Mouse (Mus musculus) layer of hippocampus, postnatal 25 days (tissue): ENCODE data around the gene Shisal2a. TPM values are rescaled to one million over a fixed set of nuclear protein-coding genes. Genes with fewer than 3 reads are reported as not detected.

Experiments
- DNase-seq, 2 experiments: peaks; one replicate each; pipeline ENCODE4 v3.0.0; 2022; ENCODE audit warnings: mixed read lengths in 2 of 2, low spot score in 1 of 2; ENCODE audit errors: extremely low spot score in 1 of 2
- total RNA-seq, 2 experiments: library from RNA; stranded (reverse); gene quantifications; 2 replicates each; pipeline ENCODE4 v1.2.3; 2021

Shisal2a gene
- total RNA-seq, result not detected

DNA sequence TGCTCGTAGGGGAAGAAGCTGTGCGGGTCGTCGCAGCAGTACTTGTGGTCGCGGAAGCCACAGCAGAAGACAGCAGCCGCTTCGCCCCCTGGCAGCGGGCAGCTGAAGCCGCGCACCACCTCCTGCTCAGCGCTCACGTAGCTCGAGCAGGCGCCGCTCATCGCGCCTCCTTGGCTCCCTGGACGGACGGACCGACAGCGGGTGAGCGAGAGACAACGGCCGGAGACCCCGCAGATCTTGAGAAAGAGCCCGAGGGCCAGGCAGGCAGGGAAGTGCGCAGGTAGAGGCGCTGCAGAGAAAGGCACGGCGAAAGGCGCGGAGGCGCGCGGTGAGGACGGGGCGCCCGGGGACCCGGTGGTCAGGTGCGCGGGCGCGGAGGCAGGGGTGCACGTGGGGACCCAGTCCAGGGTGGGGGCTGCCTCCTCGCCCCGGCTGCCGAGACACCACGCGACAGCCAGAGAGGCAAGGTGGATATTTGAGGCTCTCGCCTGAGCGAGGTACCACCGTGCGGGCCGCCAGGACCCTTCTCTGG, at the start of gene Shisal2a:
Gene Shisal2a, minus strand, starts transcription at position 167 of the 532 bp plus-strand sequence.
- no peak for DNase-seq

GRCm38 (mm10) chr4:108431561-108431936, 48.4 kb upstream of the Shisal2a start:
- DNase-seq, result no peak

GRCm38 (mm10) chr4:108430656-108431560, 47.8 kb upstream of the Shisal2a start:
- no peak for DNase-seq

GRCm38 (mm10) chr4:108428341-108428721, 45.2 kb upstream of the Shisal2a start:
- no peak for DNase-seq

DNA sequence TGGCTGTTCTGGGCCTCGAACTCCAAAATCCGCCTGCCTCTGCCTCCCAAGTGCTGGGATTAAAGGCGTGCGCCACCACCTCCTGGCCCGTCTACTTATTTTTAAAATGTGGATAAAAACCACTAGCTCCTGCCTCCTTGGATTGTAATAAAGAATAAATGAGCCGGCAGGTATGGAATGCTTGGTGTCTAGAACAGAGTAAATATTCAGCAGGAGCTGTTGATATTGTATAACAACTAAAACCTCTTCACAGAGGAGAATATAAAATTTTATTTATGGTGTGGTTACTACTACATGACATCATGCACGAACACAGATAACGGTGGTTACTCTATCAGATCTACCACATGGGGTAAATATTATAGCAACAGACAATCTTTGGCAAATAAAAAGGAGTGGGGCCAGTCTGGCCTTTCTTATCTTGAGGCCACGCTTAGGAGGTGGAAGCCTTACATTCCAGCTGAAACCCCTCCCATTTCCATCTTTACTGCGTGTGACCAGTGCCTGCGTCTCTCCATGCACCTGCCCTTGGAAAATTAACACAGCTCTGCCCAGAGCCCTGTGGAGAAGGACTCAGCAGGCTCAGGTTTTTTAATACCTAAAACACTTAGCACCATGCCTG, 44.7 kb upstream of the Shisal2a start:
- no peak for DNase-seq

- DNase-seq, result no peak
These were observed 41.4 kb upstream of the Shisal2a start for GRCm38 (mm10) chr4:108424587-108424986.

GRCm38 (mm10) chr4:108407621-108408020, 24.5 kb upstream of the Shisal2a start:
- no peak for DNase-seq

DNA sequence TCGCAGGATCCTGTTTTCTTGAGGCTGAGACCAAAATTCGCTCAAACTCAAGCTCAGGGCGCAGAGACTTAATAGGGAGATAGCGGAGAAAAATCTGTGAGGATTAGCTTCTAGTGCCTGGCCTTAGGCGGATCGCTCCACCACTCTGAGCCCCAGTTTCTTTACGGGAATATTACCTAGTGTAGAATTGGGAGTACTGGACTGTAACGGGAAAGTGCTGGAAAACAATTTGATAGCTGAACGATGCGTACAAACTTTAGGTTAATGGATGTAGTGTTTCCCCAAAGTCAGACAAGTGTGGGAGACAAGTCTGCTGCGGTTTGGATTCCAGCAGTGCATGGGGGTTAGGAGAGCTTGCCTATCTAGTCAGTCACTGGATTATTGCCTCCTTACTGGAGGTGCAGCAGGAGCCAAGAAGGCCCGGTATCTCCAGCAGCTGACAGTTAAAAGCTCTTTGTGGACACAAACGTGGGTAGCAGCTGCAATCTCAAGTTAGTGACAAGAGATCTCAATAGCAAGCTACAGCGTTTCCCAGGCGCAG, 23.8 kb upstream of the Shisal2a start, which contains the start of gene Gpx7:
Gene Gpx7, minus strand, starts transcription at position 101 of the 541 bp plus-strand sequence.
- no peak for DNase-seq

GRCm38 (mm10) chr4:108406138-108406860, 23.1 kb upstream of the Shisal2a start:
- DNase-seq, result peak; percentile 54 to 57

- no peak for DNase-seq
These were observed 22.6 kb upstream of the Shisal2a start for GRCm38 (mm10) chr4:108405766-108406137.

GRCm38 (mm10) chr4:108403861-108404635, 20.9 kb upstream of the Shisal2a start:
- no peak for DNase-seq

- DNase-seq, result no peak
These were observed 17.2 kb upstream of the Shisal2a start for GRCm38 (mm10) chr4:108400395-108400794.

GRCm38 (mm10) chr4:108394236-108394635, 11.1 kb upstream of the Shisal2a start:
- DNase-seq, result no peak

GRCm38 (mm10) chr4:108392558-108392957, 9.4 kb upstream of the Shisal2a start:
- DNase-seq, result no peak

DNA sequence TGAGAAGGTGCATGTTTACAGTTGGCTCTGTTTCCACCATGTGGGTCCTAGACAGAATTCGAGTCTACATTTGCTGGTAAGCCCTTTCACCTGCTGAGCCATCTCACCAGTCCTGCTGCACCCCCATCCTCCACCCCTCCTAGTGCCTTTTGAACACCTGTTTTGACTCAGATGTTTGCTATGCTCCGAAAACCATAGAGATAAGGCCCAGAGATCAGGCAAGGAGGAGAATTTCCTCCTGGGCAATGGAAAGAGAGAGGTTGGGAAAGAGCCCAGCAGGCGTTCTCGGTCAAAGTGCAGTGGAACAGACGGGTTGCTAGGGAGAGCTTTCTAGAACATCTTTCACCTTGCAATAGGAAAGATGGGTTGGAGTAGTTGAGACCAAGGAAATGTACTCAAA, 8.0 kb upstream of the Shisal2a start:
- no peak for DNase-seq

GRCm38 (mm10) chr4:108388741-108389140, 5.6 kb upstream of the Shisal2a start:
- DNase-seq, result no peak

DNA sequence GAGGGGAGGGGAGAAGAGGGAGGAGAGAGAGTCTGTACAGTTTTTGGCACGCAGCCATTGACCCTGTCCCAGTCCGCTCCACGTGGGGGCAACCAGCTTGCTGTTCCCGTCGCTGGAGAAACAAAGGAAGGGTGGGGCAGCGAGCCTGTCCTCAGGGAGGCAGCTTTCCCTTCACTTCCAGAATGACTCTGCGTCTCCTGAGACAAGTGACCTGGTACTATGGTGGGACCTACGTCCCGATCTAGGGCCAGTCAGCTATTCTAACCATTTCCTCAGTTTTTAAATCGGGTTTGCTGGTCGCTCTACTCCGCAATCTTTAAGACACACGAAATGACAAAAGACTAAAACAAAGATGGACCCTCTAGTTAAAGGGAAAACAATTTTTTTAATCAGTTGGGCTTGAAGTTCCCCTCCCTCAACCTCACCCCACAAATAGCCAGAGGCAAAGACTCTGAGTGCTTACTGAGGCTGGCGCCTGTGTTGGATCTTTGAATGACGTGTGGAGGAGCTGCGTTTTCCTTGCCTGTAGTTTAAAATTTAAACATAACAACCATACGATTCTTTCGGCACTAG, 4.6 kb upstream of the Shisal2a start:
- DNase-seq, result peak in 1 of 2 experiments; percentile 42

- no peak for DNase-seq
These were observed 4.0 kb upstream of the Shisal2a start for GRCm38 (mm10) chr4:108387106-108387505.

DNA sequence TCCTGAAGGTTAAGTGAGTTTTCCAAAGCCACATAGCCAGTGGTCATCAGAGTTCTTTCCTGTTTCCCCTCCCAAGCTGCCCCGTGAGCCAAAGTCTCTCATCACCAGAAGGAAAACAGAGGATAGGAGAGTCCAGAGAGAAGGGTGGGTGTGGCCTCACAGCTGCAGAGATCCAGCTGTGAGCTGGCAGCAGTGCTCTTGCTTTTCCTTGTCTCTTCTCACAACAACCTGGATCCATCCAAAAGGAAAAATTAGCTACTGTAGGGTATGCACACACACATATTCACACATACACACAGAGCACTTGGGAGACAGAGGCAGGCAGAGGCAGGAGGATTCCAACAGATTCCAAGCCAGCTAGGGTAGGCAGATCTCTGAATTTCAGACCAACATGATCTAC, 2.9 kb upstream of the Shisal2a start:
- DNase-seq, result no peak
